Mouse (Mus musculus): ENCODE results near the gene Fbxo34.

GRCm38 (mm10) chr14:47529019-47529418 lies 78.8 kb downstream of the Fbxo34 start:
- TF ChIP-seq POLR2A (IDR thresholded peaks at IDR 0.05; ENCODE audit: insufficient read depth, low read depth, low read length) (no peak), CTCF (IDR thresholded peaks at IDR 0.05; ENCODE audit: insufficient read depth, low read depth, low read length) (0 out of 2 replicates have a peak, but pooled peaks have one; percentile 27)
